Mouse (Mus musculus): Measurements from ENCODE around the gene Atf6b.

- TF ChIP-seq POLR2A (IDR thresholded peaks at IDR 0.05; ENCODE audit: insufficient read depth, low read length) (no peak), CTCF (IDR thresholded peaks at IDR 0.05; ENCODE audit: low read depth, low read length) (no peak)
Measured at GRCm38 (mm10) chr17:34629796-34630603, 16.9 kb upstream of the Atf6b start.
